Mouse (Mus musculus) frontal cortex, postnatal 14 days (tissue): ENCODE measurements around the gene Popdc2.
"Not testable (repeated sequence)": the region's sequence is repeated elsewhere in the genome, so short reads cannot be mapped to it uniquely, and the experiment has no call there.

Experiments
- DNase-seq, 2 experiments: peaks; one replicate each; pipeline ENCODE4 v3.0.0; 2022; ENCODE audit warnings: low spot score in 2 of 2

Popdc2 gene

GRCm38 (mm10) chr16:38361933-38362332 lies at the start of gene Popdc2:
Gene Popdc2, plus strand, starts transcription at chr16:38362209.
- no peak for DNase-seq

GRCm38 (mm10) chr16:38318492-38318891 lies 43.5 kb upstream of the Popdc2 start:
- no peak for DNase-seq

GRCm38 (mm10) chr16:38319087-38319486 lies 42.9 kb upstream of the Popdc2 start:
- DNase-seq, result no peak

GRCm38 (mm10) chr16:38321452-38321935 lies 40.5 kb upstream of the Popdc2 start:
- peak; percentile 13 to 50 for DNase-seq

GRCm38 (mm10) chr16:38324311-38324710 lies 37.7 kb upstream of the Popdc2 start:
- DNase-seq, result no peak

- no peak for DNase-seq
Observed at GRCm38 (mm10) chr16:38326778-38327397, 35.1 kb upstream of the Popdc2 start.

- DNase-seq, result no peak
Observed at GRCm38 (mm10) chr16:38329340-38329739, 32.7 kb upstream of the Popdc2 start.

GRCm38 (mm10) chr16:38334431-38334830 lies 27.6 kb upstream of the Popdc2 start:
- DNase-seq, result no peak

- DNase-seq, result not testable (repeated sequence)
Observed at GRCm38 (mm10) chr16:38338077-38338476, 23.9 kb upstream of the Popdc2 start.

- peak; percentile 35 to 59 for DNase-seq
Observed at GRCm38 (mm10) chr16:38341396-38342324, 20.3 kb upstream of the Popdc2 start, which contains the start of gene Maats1. Gene Maats1, minus strand, starts transcription at chr16:38342143.

GRCm38 (mm10) chr16:38344941-38345725 lies 16.9 kb upstream of the Popdc2 start:
- DNase-seq, result no peak

GRCm38 (mm10) chr16:38346529-38347325 lies 15.3 kb upstream of the Popdc2 start, which contains the start of the genes Cox17 and Gm21987:
Gene Cox17, plus strand, starts transcription at chr16:38346991.
Gene Gm21987, plus strand, starts transcription at chr16:38347040.
- DNase-seq, result peak; percentile 87 to 89

- no peak for DNase-seq
Observed at GRCm38 (mm10) chr16:38347588-38347987, 14.4 kb upstream of the Popdc2 start.

- no peak for DNase-seq
Observed at GRCm38 (mm10) chr16:38348217-38348761, 13.7 kb upstream of the Popdc2 start.

GRCm38 (mm10) chr16:38349881-38350280 lies 12.1 kb upstream of the Popdc2 start:
- DNase-seq, result no peak

- DNase-seq, result no peak
Observed at GRCm38 (mm10) chr16:38350361-38350855, 11.6 kb upstream of the Popdc2 start.

GRCm38 (mm10) chr16:38350939-38351338 lies 11.1 kb upstream of the Popdc2 start:
- no peak for DNase-seq

GRCm38 (mm10) chr16:38352031-38352430 lies 10.0 kb upstream of the Popdc2 start:
- DNase-seq, result no peak

GRCm38 (mm10) chr16:38352851-38353250 lies 9.2 kb upstream of the Popdc2 start:
- no peak for DNase-seq

GRCm38 (mm10) chr16:38353642-38354041 lies 8.4 kb upstream of the Popdc2 start:
- no peak for DNase-seq
